Mouse (Mus musculus): ENCODE results near the gene Spaca4. TPM values are rescaled to one million over a fixed set of nuclear protein-coding genes. Genes with fewer than 3 reads are reported as not detected.

Spaca4 gene
- total RNA-seq, 2 experiments from 2014 or later, result not detected

- no peak for DNase-seq (ENCODE audit: low spot score in 2 of 2)
Observed at GRCm38 (mm10) chr7:45727625-45728024, 2.0 kb upstream of the Spaca4 start.

- no peak for DNase-seq (ENCODE audit: low spot score in 2 of 2)
Observed at GRCm38 (mm10) chr7:45726419-45726818, 806 bp upstream of the Spaca4 start.

DNA sequence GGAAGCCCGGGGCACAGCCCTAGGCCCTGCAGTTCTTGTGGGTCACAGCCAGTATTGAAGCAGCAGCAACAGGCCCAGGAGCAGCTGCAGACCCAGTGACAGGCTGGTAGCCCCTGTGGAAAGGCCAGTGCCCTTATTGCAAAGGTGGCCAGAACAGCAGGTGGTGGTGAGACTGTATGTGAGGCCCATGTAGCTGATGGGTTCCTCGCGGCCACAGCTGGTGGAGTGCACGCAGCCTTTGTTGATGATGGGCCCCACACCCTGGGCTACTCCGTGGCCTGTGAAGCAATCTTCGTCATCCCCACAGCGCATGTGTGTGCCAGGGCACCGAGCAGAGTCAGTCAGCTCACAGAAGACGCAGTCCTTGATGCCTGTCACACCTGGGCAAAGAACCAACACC lies 462 bp downstream of the Spaca4 start:
- DNase-seq (ENCODE audit: low spot score in 2 of 2), result no peak

GRCm38 (mm10) chr7:45723781-45724180 lies 1.8 kb downstream of the Spaca4 start:
- DNase-seq (ENCODE audit: low spot score in 2 of 2), result no peak

DNA sequence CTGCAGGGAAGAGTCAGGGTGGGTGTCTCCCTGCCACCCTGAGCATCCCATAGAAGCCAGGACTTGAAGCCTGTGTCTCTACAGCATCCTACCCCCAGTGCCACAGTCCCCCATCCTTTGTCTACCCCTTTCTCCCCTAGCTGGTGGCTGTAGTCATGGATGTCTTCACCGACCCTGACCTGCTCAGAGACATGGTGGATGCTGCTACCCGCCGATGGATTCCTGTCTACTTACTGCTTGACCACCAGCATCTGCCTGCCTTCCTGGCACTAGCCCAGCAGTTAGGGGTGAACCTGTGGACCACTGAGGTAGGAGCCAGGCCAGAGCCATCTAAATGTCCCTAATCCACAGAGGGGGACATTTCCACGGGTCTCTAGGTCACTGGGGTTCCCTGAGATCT lies 2.3 kb downstream of the Spaca4 start:
- no peak for DNase-seq (ENCODE audit: low spot score in 2 of 2)

GRCm38 (mm10) chr7:45722348-45722713 lies 3.3 kb downstream of the Spaca4 start:
- DNase-seq (ENCODE audit: low spot score in 2 of 2), result no peak

- DNase-seq (ENCODE audit: low spot score in 2 of 2), result no peak
Observed at GRCm38 (mm10) chr7:45721642-45722347, 3.8 kb downstream of the Spaca4 start.

GRCm38 (mm10) chr7:45721234-45721571 lies 4.4 kb downstream of the Spaca4 start:
- no peak for DNase-seq (ENCODE audit: low spot score in 2 of 2)

DNA sequence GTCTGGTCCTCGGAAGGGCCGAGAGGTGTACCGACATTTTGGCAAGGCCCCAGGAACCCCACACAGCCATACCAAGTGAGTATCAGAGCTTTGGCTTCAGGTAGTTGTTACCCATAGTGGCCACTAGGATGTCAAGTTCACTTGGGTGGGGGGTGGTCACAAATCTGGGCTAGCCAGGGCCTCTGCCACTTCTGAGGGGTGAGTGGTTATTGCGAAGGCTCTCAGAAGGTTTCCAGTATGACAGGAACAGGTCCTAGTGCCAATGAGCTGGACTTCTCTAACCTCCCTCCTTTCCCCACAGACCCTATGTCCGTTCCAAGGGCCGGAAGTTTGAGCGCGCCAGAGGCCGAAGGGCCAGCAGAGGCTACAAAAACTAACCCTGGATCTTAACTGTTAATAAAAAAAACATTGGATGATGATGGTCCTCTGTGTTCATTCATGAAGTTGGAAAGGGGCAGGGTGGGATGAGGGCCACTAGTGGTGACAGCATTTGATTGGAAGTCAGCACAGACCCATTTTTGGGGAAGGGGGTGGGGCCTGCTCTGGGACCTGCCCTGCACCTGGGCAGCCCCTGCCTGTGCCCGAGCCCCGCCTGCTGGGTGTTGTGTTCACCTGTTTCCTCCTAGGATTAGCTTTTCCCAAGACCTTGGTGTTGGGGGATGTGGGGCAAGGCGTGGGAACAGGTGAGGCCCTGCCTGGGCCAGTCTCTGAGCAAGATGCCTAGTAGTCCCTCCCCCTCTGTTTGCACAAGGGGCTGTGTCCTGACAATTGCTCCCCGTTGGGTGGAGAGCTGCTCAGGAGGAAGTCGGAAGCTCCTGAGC lies 5.0 kb downstream of the Spaca4 start, which contains the start of gene Fam83e:
Fam83e (plus strand) TSS at position 800 of the 821 bp plus-strand sequence.
- DNase-seq (ENCODE audit: low spot score in 2 of 2), result no peak

- peak in 1 of 2 experiments; percentile 1 for DNase-seq (ENCODE audit: low spot score in 2 of 2)
Observed at GRCm38 (mm10) chr7:45719738-45720412, 5.7 kb downstream of the Spaca4 start.

DNA sequence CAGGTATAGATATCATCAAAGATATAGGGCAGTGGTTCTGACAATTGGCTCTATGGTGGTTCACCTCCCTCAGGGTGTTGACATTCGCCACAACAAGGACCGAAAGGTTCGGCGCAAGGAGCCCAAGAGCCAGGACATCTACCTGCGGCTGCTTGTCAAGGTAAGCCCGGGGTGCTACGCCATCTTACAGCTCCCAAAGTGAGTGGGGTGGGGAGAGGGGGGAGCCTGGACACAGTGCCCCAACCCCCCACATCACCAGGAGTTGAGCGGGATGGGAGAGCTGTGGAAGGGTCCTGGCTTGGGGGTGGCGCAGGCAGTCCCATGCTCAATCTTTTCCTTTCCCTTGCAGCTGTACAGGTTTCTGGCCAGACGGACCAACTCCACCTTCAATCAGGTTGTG lies 6.4 kb downstream of the Spaca4 start:
- DNase-seq (ENCODE audit: low spot score in 2 of 2), result peak in 1 of 2 experiments; percentile 2

DNA sequence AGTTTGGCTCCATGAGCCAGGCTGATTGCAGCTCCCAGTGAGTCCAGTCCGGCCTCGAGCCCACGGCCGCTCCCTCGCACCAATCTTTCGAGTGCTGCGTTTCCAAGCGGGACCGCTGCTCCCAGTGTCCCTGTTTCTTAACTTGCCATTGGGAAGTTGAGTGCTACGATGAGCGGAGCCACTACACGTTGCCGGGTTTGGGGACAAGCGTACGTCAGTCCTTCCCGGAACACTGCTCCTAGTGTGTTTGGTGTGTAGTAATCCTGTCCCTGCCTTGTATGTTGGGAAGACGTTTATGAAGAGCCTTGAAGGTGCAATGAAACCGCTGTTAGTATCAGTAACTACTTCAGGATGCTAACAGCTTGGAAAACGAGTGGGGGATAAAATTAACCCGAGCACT lies 7.3 kb downstream of the Spaca4 start:
- DNase-seq (ENCODE audit: low spot score in 2 of 2), result peak in 1 of 2 experiments; percentile 30

GRCm38 (mm10) chr7:45717918-45718297 lies 7.7 kb downstream of the Spaca4 start, which contains the start of gene Sphk2:
TSS of gene Sphk2 (minus strand) at chr7:45718002.
- peak; percentile 97 to 100 for DNase-seq (ENCODE audit: low spot score in 2 of 2)

- DNase-seq (ENCODE audit: low spot score in 2 of 2), result no peak
Observed at GRCm38 (mm10) chr7:45716952-45717917, 8.4 kb downstream of the Spaca4 start.

DNA sequence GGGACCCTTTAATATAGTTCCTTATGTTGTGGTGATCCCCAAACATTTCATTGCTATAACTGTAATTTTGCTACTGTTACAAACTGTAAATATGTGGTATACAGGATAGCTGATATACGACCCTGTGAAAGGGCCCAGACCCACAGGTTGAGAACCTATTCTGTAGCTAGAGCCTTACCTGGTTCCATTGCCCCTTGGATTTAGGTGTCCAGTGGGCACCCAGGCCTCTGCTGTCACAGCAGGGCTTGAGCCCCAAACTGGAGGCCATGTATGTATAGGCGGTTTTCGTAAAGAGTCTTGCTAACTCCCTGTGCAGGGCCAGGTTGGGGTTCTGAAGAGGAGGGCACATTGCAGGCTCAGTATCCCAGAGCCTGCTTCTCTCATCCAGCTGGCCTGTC lies 9.2 kb downstream of the Spaca4 start:
- DNase-seq (ENCODE audit: low spot score in 2 of 2), result no peak

DNA sequence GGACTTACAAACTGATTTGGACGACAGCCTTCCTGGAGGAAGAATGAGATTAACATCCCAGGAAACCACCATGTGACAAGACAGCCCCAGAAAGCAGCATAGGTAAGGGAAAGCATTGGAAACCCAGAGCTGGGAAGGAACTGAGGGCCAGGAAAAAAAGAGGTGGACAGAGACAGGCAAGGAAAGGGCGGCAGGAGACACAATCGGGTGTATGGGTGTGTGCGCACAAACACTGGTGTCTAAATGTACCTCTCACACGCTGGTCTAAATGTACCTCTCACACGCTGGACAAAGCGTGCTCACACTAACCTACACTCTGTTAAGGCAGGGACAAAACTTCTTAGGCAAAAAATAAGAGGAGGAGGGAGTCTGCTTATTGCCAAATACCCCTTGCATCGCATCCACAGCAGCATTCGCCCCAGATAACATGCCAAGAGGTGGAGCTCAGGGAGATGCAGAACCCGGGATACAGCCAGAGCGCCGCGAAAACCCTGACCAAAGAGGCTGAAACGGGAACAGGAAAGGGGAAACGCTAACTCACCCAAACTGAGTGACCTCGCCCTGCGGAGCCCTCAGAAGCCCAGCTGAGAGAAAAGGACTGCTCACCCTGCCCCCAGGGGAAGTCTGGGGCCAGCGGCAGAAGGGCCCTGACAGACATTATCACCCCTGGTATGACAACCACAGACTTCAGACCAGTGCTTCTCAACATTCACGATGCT lies 9.7 kb downstream of the Spaca4 start:
- DNase-seq (ENCODE audit: low spot score in 2 of 2), result no peak

GRCm38 (mm10) chr7:45715090-45715708 lies 10.4 kb downstream of the Spaca4 start, which contains the start of gene Rpl18:
TSS of gene Rpl18 (plus strand) at chr7:45715457.
- DNase-seq (ENCODE audit: low spot score in 2 of 2), result peak; percentile 98

DNA sequence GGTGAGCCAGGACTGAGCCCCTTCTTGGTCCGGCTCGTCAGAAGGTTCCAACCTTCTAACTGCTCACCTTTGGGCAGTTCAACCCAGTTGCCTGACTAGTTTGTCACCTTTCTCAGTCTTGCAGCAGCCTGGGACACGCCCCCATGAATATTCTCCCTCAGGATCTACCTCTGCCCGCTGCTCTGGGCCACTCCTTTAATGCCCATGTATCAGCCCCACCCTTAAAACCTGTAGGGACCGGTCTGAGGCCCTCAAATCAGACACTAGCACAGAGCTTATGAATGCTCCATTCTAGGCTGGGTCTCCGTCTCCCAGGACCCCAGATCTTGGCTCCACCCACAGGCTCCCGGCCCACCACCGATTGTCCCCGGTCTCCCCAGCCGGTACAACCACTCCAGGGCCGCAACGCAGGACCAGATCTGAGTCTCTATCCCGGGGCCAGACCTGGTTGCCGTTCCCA lies 11.0 kb downstream of the Spaca4 start:
- DNase-seq (ENCODE audit: low spot score in 2 of 2), result no peak

- no peak for DNase-seq (ENCODE audit: low spot score in 2 of 2)
Observed at GRCm38 (mm10) chr7:45713881-45714520, 11.6 kb downstream of the Spaca4 start.
